Mouse (Mus musculus) bone marrow macrophage, adult 2 months (primary cell): ENCODE data around the gene Gphn.

Source experiments
- CTCF ChIP-seq: IDR thresholded peaks from 2 replicates; pipeline ENCODE4 v1.5.1; 2012; ENCODE audit warnings: low read depth, mild to moderate bottlenecking, low read length, moderate library complexity
- POLR2A ChIP-seq: IDR thresholded peaks from 2 replicates; pipeline ENCODE4 v1.6.1; 2012; ENCODE audit warnings: mild to moderate bottlenecking, low read depth, low read length, borderline replicate concordance

DNA sequence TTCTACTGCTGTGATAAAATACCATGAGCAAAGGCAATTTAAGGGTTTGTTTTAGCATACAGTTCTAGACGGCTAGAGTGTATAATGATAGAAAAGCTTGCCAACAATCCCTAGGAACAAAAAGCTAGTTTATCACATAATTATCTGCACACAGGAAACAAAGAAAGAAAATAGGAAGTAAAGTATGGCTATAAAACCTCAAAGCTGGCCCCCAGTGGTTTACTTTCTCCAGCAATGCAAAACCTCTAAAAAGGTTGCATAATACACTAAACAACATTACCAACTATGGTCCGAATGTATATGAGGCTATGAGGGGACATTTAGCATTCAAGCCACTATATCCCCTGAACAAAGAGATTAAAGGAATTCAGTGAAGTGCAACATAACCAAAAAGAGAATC is 405.6 kb downstream of the Gphn start:
- TF ChIP-seq CTCF: no peak
- TF ChIP-seq POLR2A: no peak
